Mouse (Mus musculus): ENCODE measurements at regions not wholly inside any gene's neighbourhood (a gene's known extent, or its start where the extent isn't known, plus 50 kb on each side); places are given as distances from the start of the nearest gene placed in this dataset.
A peak's percentile ranks its signal among the peaks of the same experiment; 100 is the strongest.
"Not testable (repeated sequence)": the region's sequence is repeated elsewhere in the genome, so short reads cannot be mapped to it uniquely, and the experiment has no call there.

- H3K4me2 ChIP-seq (replicated peaks; ENCODE audit: low read depth, low read length), result no peak overlapping the region
- no peak overlapping the region for H3K27ac ChIP-seq (ENCODE audit: low read length)
- no peak overlapping the region for H3K9ac ChIP-seq (replicated peaks; ENCODE audit: low read length)
- ATAC-seq (ENCODE audit: low FRiP score, low TSS enrichment), result no peak
- WGBS, result 89% methylated on average over 4 of the region's 4 CpGs
- H3K27me3 ChIP-seq (ENCODE audit: insufficient read depth, low read length), result no peaks in the 10 kb centered on the region
- H3K9me3 ChIP-seq (ENCODE audit: low read length), result no peaks in the 10 kb centered on the region
- H3K4me1 ChIP-seq (ENCODE audit: insufficient read depth, low read length), result no peaks in the 10 kb centered on the region
- H3K4me3 ChIP-seq (ENCODE audit: low read length), result no peak overlapping the region
- no peaks in the 10 kb centered on the region for H3K36me3 ChIP-seq (ENCODE audit: insufficient read depth, low read length)
Observed at GRCm38 (mm10) chr3:41504867-41505266, 50.7 kb upstream of the Jade1 start.

GRCm38 (mm10) chr3:41502161-41502560 lies 53.4 kb upstream of the Jade1 start:
- no peaks in the 10 kb centered on the region for H3K27me3 ChIP-seq (ENCODE audit: insufficient read depth, low read length)
- H3K4me3 ChIP-seq (ENCODE audit: low read length), result no peak overlapping the region
- no peak overlapping the region for H3K9ac ChIP-seq (replicated peaks; ENCODE audit: low read length)
- H3K4me2 ChIP-seq (replicated peaks; ENCODE audit: low read depth, low read length), result no peak overlapping the region
- H3K27ac ChIP-seq (ENCODE audit: low read length), result no peak overlapping the region
- H3K4me1 ChIP-seq (ENCODE audit: insufficient read depth, low read length), result no peaks in the 10 kb centered on the region; the same call in 1 of the 2 replicates
- H3K9me3 ChIP-seq (ENCODE audit: low read length), result no peaks in the 10 kb centered on the region
- WGBS, result 87% methylated on average over 3 of the region's 3 CpGs
- no peak for ATAC-seq (ENCODE audit: low FRiP score, low TSS enrichment)
- no peaks in the 10 kb centered on the region for H3K36me3 ChIP-seq (ENCODE audit: insufficient read depth, low read length)

- H3K9ac ChIP-seq (replicated peaks; ENCODE audit: low read length); H3K36me3 ChIP-seq (ENCODE audit: insufficient read depth, low read length); H3K27ac ChIP-seq (ENCODE audit: low read length); H3K27me3 ChIP-seq (ENCODE audit: insufficient read depth, low read length); H3K4me1 ChIP-seq (ENCODE audit: insufficient read depth, low read length); H3K4me2 ChIP-seq (replicated peaks; ENCODE audit: low read depth, low read length); H3K4me3 ChIP-seq (ENCODE audit: low read length); H3K9me3 ChIP-seq (ENCODE audit: low read length); ATAC-seq (ENCODE audit: low FRiP score, low TSS enrichment): not testable (repeated sequence)
- WGBS, result 54% methylated on average over 6 of the region's 6 CpGs
Observed at GRCm38 (mm10) chr3:41501639-41502038, 53.9 kb upstream of the Jade1 start.

- 62% methylated on average over 6 of the region's 6 CpGs for WGBS
- no peak for ATAC-seq (ENCODE audit: low FRiP score, low TSS enrichment)
- no peak overlapping the region for H3K9ac ChIP-seq (replicated peaks; ENCODE audit: low read length)
Observed at GRCm38 (mm10) chr3:41501124-41501523, 54.4 kb upstream of the Jade1 start.

GRCm38 (mm10) chr3:41499680-41500079 lies 55.9 kb upstream of the Jade1 start:
- H3K27ac ChIP-seq (ENCODE audit: low read length), result no peak overlapping the region
- H3K36me3 ChIP-seq (ENCODE audit: insufficient read depth, low read length), result no peaks in the 10 kb centered on the region
- 88% methylated on average over 2 of the region's 2 CpGs for WGBS
- H3K9ac ChIP-seq (replicated peaks; ENCODE audit: low read length), result no peak overlapping the region
- no peaks in the 10 kb centered on the region for H3K9me3 ChIP-seq (ENCODE audit: low read length)
- H3K27me3 ChIP-seq (ENCODE audit: insufficient read depth, low read length), result no peaks in the 10 kb centered on the region
- no peak overlapping the region for H3K4me2 ChIP-seq (replicated peaks; ENCODE audit: low read depth, low read length)
- no peak for ATAC-seq (ENCODE audit: low FRiP score, low TSS enrichment)
- H3K4me1 ChIP-seq (ENCODE audit: insufficient read depth, low read length), result no peaks in the 10 kb centered on the region; the same call in 1 of the 2 replicates
- H3K4me3 ChIP-seq (ENCODE audit: low read length), result no peak overlapping the region

More at GRCm38 (mm10) chr3:41501124-41501523, 54.4 kb upstream of the Jade1 start:
- Histone ChIP-seq H3K36me3 (ENCODE audit: insufficient read depth, low read length) (no peaks in the 10 kb centered on the region), H3K27me3 (ENCODE audit: insufficient read depth, low read length) (no peaks in the 10 kb centered on the region), H3K4me1 (ENCODE audit: insufficient read depth, low read length) (no peaks in the 10 kb centered on the region; the same call in 1 of the 2 replicates), H3K4me2 (replicated peaks; ENCODE audit: low read depth, low read length) (no peak overlapping the region), H3K27ac (ENCODE audit: low read length) (no peak overlapping the region), H3K4me3 (ENCODE audit: low read length) (no peak overlapping the region), H3K9me3 (ENCODE audit: low read length) (no peaks in the 10 kb centered on the region)

- H3K4me3 ChIP-seq (ENCODE audit: low read length), result no peak overlapping the region
- WGBS, result 41% methylated on average over 7 of the region's 7 CpGs
- H3K27me3 ChIP-seq (ENCODE audit: insufficient read depth, low read length), result no peaks in the 10 kb centered on the region
- H3K9ac ChIP-seq (replicated peaks; ENCODE audit: low read length), result no peak overlapping the region
- no peak overlapping the region for H3K4me2 ChIP-seq (replicated peaks; ENCODE audit: low read depth, low read length)
- no peaks in the 10 kb centered on the region; the same call in 1 of the 2 replicates for H3K4me1 ChIP-seq (ENCODE audit: insufficient read depth, low read length)
- peak; percentile 59 for ATAC-seq (ENCODE audit: low FRiP score, low TSS enrichment)
- H3K27ac ChIP-seq (ENCODE audit: low read length), result no peak overlapping the region
- H3K9me3 ChIP-seq (ENCODE audit: low read length), result no peaks in the 10 kb centered on the region
- no peaks in the 10 kb centered on the region for H3K36me3 ChIP-seq (ENCODE audit: insufficient read depth, low read length)
Observed at GRCm38 (mm10) chr3:41498791-41499190, 56.7 kb upstream of the Jade1 start.

- H3K27me3 ChIP-seq (ENCODE audit: insufficient read depth, low read length), result no peaks in the 10 kb centered on the region
- ATAC-seq (ENCODE audit: low FRiP score, low TSS enrichment), result no peak
- no peak overlapping the region for H3K27ac ChIP-seq (ENCODE audit: low read length)
- no peak overlapping the region for H3K9ac ChIP-seq (replicated peaks; ENCODE audit: low read length)
- H3K36me3 ChIP-seq (ENCODE audit: insufficient read depth, low read length), result no peaks in the 10 kb centered on the region
- H3K9me3 ChIP-seq (ENCODE audit: low read length), result no peaks in the 10 kb centered on the region
- H3K4me1 ChIP-seq (ENCODE audit: insufficient read depth, low read length), result no peaks in the 10 kb centered on the region; the same call in 1 of the 2 replicates
- 80% methylated on average over 8 of the region's 8 CpGs for WGBS
- no peak overlapping the region for H3K4me3 ChIP-seq (ENCODE audit: low read length)
- no peak overlapping the region for H3K4me2 ChIP-seq (replicated peaks; ENCODE audit: low read depth, low read length)
Observed at GRCm38 (mm10) chr3:41497771-41498170, 57.8 kb upstream of the Jade1 start.

- H3K4me1 ChIP-seq (ENCODE audit: insufficient read depth, low read length), result no peaks in the 10 kb centered on the region; the same call in 1 of the 2 replicates
- no peak overlapping the region for H3K9ac ChIP-seq (replicated peaks; ENCODE audit: low read length)
- ATAC-seq (ENCODE audit: low FRiP score, low TSS enrichment), result no peak
- 56% methylated on average over 11 of the region's 13 CpGs for WGBS
- H3K4me3 ChIP-seq (ENCODE audit: low read length), result no peak overlapping the region
- H3K27me3 ChIP-seq (ENCODE audit: insufficient read depth, low read length), result no peaks in the 10 kb centered on the region
- no peak overlapping the region for H3K27ac ChIP-seq (ENCODE audit: low read length)
- no peak overlapping the region for H3K4me2 ChIP-seq (replicated peaks; ENCODE audit: low read depth, low read length)
- H3K9me3 ChIP-seq (ENCODE audit: low read length), result no peaks in the 10 kb centered on the region
- no peaks in the 10 kb centered on the region for H3K36me3 ChIP-seq (ENCODE audit: insufficient read depth, low read length)
Observed at GRCm38 (mm10) chr3:41496931-41497710, 58.4 kb upstream of the Jade1 start.

GRCm38 (mm10) chr3:41495893-41496292 lies 59.6 kb upstream of the Jade1 start:
- Histone ChIP-seq H3K27ac (ENCODE audit: low read length) (no peak overlapping the region), H3K4me3 (ENCODE audit: low read length) (no peak overlapping the region), H3K4me1 (ENCODE audit: insufficient read depth, low read length) (no peaks in the 10 kb centered on the region; the same call in 1 of the 2 replicates), H3K9ac (replicated peaks; ENCODE audit: low read length) (no peak overlapping the region), H3K9me3 (ENCODE audit: low read length) (no peaks in the 10 kb centered on the region), H3K4me2 (replicated peaks; ENCODE audit: low read depth, low read length) (no peak overlapping the region), H3K36me3 (ENCODE audit: insufficient read depth, low read length) (no peaks in the 10 kb centered on the region), H3K27me3 (ENCODE audit: insufficient read depth, low read length) (no peaks in the 10 kb centered on the region)
- 78% methylated on average over 3 of the region's 3 CpGs for WGBS
- no peak for ATAC-seq (ENCODE audit: low FRiP score, low TSS enrichment)

- ATAC-seq (ENCODE audit: low FRiP score, low TSS enrichment), result no peak
- no peaks in the 10 kb centered on the region for H3K9me3 ChIP-seq (ENCODE audit: low read length)
- no peak overlapping the region for H3K4me3 ChIP-seq (ENCODE audit: low read length)
- no peak overlapping the region for H3K27ac ChIP-seq (ENCODE audit: low read length)
- H3K4me2 ChIP-seq (replicated peaks; ENCODE audit: low read depth, low read length), result no peak overlapping the region
- H3K27me3 ChIP-seq (ENCODE audit: insufficient read depth, low read length), result no peaks in the 10 kb centered on the region
- WGBS, result 81% methylated on average over 5 of the region's 5 CpGs
- no peaks in the 10 kb centered on the region; the same call in 1 of the 2 replicates for H3K4me1 ChIP-seq (ENCODE audit: insufficient read depth, low read length)
- H3K9ac ChIP-seq (replicated peaks; ENCODE audit: low read length), result no peak overlapping the region
- H3K36me3 ChIP-seq (ENCODE audit: insufficient read depth, low read length), result no peaks in the 10 kb centered on the region
Observed at GRCm38 (mm10) chr3:41495097-41495496, 60.4 kb upstream of the Jade1 start.

All from kidney, embryonic 16.5 days (tissue).